Mouse (Mus musculus) liver, embryonic 13.5 days (tissue): Measurements from ENCODE around the gene Chmp2a. TPM values are rescaled to one million over a fixed set of nuclear protein-coding genes. Genes with fewer than 3 reads are reported as not detected.
"Not testable (repeated sequence)": the region's sequence is repeated elsewhere in the genome, so short reads cannot be mapped to it uniquely, and the experiment has no call there.

Experiments used
- ATAC-seq: fragments of 200-750 bp; cut with Nextera tagmentation; 2 replicates; pipeline ENCODE4 v1.8.0; 2017; ENCODE audit warnings: low read depth, mild to moderate bottlenecking, moderate number of reproducible peaks, moderate library complexity
- DNase-seq: peaks from one replicate; pipeline ENCODE4 v3.0.0; 2022
- H3K27ac ChIP-seq: fragments of 300-500 bp; sonication (generic); 2 replicates; pipeline ENCODE4 v1.5.1; 2015; ENCODE audit warnings: moderate library complexity, mild to moderate bottlenecking, inconsistent platforms
- H3K27me3 ChIP-seq: fragments of 300-500 bp; sonication (generic); 2 replicates; pipeline ENCODE4 v1.6.1; 2015; ENCODE audit warnings: mild to moderate bottlenecking, inconsistent platforms
- H3K36me3 ChIP-seq: fragments of 300-500 bp; sonication (generic); 2 replicates; pipeline ENCODE4 v1.6.1; 2015; ENCODE audit warnings: mild to moderate bottlenecking, inconsistent platforms
- H3K4me1 ChIP-seq: fragments of 300-500 bp; sonication (generic); replicated peaks from 2 replicates; pipeline ENCODE4 v1.6.1; 2015; ENCODE audit warnings: inconsistent platforms
- H3K4me2 ChIP-seq: fragments of 300-500 bp; sonication (generic); 2 replicates; pipeline ENCODE4 v1.6.1; 2015; ENCODE audit warnings: inconsistent platforms, mild to moderate bottlenecking, moderate library complexity
- H3K4me3 ChIP-seq: fragments of 300-500 bp; sonication (generic); replicated peaks from 2 replicates; pipeline ENCODE4 v1.5.1; 2015; ENCODE audit warnings: mild to moderate bottlenecking, inconsistent platforms
- H3K9ac ChIP-seq: fragments of 300-500 bp; sonication (generic); 2 replicates; pipeline ENCODE4 v1.6.1; 2015; ENCODE audit warnings: mild to moderate bottlenecking, inconsistent platforms
- H3K9me3 ChIP-seq: fragments of 300-500 bp; sonication (generic); replicated peaks from 2 replicates; pipeline ENCODE4 v1.6.1; 2016; ENCODE audit warnings: inconsistent platforms
- WGBS: fragments of 180-500 bp; shearing (Covaris S2); methylation state at CpG from one replicate; pipeline ENCODE4 v1.1.7; 2015; ENCODE audit not compliant: insufficient replicate concordance; 5-methylcytosine and 5-hydroxymethylcytosine counted together
- polyA plus RNA-seq: library from polyadenylated mRNA; unstranded; fragments of >200 nt; fragmentation: Nextera tagmentation; extraction: Ambion mirVana; gene quantifications from 2 replicates; pipeline ENCODE4 v1.2.1, GENCODE M21; 2015

Chmp2a gene
- polyA plus RNA-seq = 127 and 130 TPM in 2 replicates

DNA sequence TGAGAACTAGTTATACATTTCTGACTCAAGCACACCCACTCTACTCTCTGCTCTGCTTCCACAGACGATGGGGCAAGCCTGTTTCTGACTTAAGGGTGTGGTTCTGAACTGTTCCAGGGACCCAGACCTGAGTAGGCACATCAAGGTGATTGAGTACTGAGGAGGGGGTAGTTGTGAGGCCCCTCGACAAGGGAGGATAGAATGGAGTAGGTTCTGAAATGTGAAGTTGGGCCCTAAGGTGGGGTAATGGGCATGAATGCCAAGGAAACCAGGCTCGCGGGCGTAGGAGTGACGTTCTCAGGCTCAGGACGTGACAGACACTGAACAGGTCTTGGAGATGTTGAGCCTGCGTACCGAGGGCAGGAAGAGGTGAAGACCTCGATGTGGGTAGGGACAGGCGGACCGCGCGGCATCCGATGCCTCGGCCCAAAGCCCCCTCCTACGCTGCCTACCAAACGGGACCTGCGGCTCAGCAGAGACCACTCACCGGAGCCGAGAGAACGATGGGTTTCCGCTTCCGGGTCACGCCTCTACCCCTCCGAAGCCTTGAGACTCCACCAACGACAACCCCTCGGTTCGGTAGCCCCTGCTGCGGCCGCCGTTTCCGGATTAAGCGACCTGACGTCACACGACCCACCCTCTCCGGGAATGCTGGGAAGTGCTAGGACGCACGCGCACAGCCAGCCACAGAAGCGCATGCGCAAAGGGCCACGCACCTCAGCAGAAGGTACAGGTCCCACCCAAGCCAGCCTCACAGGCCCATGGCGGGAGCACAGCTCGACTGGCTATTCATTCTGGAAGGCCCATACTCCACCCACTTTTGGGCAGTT, at the start of gene Chmp2a:
Gene Chmp2a, minus strand, starts transcription at position 660 of the 830 bp plus-strand sequence.
- H3K4me3 ChIP-seq = peak within 1 kb of the TSS; percentile 78
- under 1% methylated on average over 45 of the region's 45 CpGs for WGBS
- H3K36me3 ChIP-seq = peaks cover 59% of the 10 kb centered on the region
- peak within 1 kb of the TSS; percentile 88 for H3K9ac ChIP-seq
- ATAC-seq = peak; percentile 76
- no peaks in the 10 kb centered on the region for H3K9me3 ChIP-seq
- H3K27ac ChIP-seq = peak within 1 kb of the TSS; percentile 97
- peak; percentile 96 for DNase-seq
- H3K27me3 ChIP-seq = no peaks in the 10 kb centered on the region
- peak within 1 kb of the TSS; percentile 74 for H3K4me2 ChIP-seq
- H3K4me1 ChIP-seq = peaks cover 54% of the 10 kb centered on the region

DNA sequence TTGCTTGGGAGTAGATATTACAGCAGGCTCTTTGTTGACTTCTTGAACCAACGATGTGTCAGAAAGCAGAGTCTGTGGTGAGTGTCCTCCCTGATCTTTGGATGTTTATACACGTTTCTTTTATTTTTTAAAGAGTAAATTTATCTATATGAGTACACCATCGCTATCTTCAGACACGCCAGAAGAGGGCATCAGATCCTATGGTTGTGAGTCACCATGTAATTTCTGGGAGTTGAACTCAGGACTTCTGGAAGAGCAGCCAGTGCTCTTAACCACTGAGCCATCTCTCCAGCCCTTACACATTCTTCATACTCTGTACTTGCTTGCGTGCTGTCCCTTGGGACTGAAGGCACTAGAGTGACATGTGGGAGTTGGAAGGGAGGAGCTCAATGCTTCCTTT, 37.7 kb upstream of the Chmp2a start:
- ATAC-seq (no peak), DNase-seq (no peak)
- H3K4me2 ChIP-seq = no peak overlapping the region
- H3K27me3 ChIP-seq = no peaks in the 10 kb centered on the region
- no peaks in the 10 kb centered on the region for H3K4me1 ChIP-seq
- 38% methylated on average over 5 of the region's 5 CpGs for WGBS
- H3K9ac ChIP-seq = no peak overlapping the region
- H3K9me3 ChIP-seq = no peaks in the 10 kb centered on the region; the same call in 1 of the 2 replicates
- H3K4me3 ChIP-seq = no peak overlapping the region
- no peaks in the 10 kb centered on the region for H3K36me3 ChIP-seq
- H3K27ac ChIP-seq = no peak overlapping the region

DNA sequence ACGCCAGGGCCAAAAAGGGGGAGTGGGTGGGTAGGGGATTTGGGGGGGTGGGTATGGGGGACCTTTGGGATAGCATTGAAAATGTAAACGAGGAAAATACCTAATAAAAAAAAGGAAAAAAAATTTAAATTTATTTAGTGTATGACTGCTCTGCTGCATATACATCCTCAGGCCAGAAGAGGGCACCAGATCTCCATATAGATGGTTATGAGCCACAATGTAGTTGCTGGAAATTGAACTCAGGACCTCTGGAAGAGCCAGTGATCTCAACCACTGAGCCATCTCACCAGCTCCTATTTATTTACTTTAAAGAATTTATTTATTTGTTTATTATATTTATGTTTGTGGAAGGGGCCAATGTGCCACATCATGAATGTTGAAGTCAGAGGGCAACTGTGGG, 28.8 kb upstream of the Chmp2a start:
- H3K4me1 ChIP-seq, H3K9me3 ChIP-seq, H3K36me3 ChIP-seq, ATAC-seq, H3K4me2 ChIP-seq, H3K9ac ChIP-seq, H3K27ac ChIP-seq, H3K27me3 ChIP-seq, H3K4me3 ChIP-seq, DNase-seq: not testable (repeated sequence)
- WGBS = 36% methylated on average over 2 of the region's 2 CpGs

DNA sequence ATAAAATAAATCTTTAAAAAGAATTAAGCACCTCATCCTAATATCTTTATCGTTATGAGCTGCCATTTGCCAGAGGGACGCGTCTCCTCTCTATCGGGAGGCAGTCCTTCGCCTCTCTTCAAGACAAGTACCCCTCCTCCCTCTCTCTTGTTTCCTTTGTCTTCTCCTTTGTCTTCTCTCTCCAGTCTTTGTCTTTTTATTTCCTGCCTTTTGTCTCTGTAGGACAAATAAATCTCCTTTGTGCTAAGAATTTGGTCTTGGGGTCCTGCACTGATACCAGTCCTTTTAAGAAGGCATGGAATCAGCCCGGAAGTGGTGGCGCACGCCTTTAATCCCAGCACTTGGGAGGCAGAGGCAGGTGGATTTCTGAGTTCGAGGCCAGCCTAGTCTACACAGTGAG, 24.9 kb upstream of the Chmp2a start:
- WGBS = 82% methylated on average over 9 of the region's 9 CpGs
- Histone ChIP-seq H3K4me1 (peaks cover 6% of the 10 kb centered on the region; the same call in 1 of the 2 replicates), H3K9ac (no peak overlapping the region), H3K9me3 (no peaks in the 10 kb centered on the region), H3K4me2 (no peak overlapping the region), H3K27me3 (no peaks in the 10 kb centered on the region), H3K36me3 (no peaks in the 10 kb centered on the region), H3K4me3 (no peak overlapping the region), H3K27ac (no peak overlapping the region)
- no peak for DNase-seq
- no peak for ATAC-seq

DNA sequence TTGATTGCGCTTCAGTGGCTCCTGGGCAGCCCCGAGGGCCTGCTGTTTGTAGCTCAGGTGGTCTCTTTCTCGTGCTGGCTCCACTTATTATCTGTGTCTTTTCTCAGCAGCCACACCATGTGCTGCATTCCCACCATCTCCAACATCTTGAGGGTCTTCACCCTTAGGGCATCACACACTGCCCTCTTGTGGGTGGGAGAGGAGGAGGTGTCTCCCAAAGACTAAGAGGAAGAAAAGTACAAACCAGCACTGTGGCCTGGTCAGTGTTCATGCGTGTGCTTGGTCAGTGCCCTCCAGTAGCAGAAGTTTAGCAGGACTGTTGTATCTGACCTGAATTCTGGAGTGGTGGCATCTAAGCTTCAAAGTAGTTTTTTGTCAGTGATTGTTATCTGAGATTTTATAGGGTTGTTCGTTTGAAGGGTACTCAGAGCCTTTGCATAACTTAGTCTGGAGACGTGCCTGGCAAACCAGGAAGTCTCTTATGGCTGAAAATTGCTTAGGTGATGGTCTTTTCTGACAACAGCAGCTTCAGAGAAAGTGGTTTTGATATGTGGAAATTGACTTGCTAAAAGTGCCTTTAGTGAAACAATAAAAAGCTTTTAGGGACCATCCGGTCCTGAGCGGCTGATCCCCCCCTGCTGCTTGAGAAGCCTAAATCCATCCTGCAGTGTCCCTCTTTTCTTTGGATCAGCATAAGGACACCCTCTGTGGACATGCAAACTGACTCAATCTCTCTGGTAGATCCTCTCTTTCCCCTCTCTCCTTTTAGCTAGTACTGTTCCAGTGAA, 22.5 kb upstream of the Chmp2a start:
- Histone ChIP-seq H3K27ac (no peak overlapping the region), H3K9me3 (no peaks in the 10 kb centered on the region), H3K27me3 (no peaks in the 10 kb centered on the region), H3K36me3 (no peaks in the 10 kb centered on the region), H3K9ac (no peak overlapping the region), H3K4me2 (no peak overlapping the region), H3K4me1 (peaks cover 15% of the 10 kb centered on the region), H3K4me3 (no peak overlapping the region)
- ATAC-seq (no peak), DNase-seq (no peak)
- 64% methylated on average over 8 of the region's 8 CpGs for WGBS

DNA sequence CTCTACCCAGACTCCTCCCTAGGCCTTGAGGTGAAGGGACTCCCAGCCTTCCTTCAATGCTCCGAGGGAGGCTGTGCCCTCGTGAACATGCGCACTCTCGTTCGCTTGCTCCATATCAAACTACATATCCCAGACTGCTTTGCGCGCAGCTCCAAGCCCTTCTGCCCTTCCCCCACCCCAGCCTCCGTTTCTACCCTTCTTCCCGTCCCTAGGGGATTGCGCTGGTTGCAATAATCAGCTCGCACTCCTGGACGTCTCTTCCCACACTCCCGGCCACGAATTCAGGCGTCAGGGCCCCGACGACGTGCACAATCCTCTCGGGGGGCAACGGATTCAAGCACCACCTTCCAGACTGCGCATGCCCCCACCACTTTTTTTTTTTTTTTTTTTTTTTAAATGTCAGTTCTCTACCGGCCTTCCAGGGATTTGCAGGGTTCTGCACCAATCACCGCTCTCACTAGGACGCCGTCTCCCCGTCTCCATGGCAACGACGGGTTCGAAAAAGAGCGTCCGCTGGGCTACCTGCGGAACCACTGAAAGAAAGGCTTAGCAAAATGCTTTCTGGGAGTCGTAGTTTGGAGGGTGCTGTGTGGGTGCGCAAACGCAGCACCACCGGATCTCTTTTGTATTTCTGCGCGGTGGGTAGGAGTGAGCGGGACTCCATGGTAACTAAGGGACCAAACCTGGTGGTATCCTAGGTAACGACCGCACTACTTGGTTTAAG, 19.8 kb upstream of the Chmp2a start, which contains the start of gene Mzf1:
Gene Mzf1, minus strand, starts transcription at position 478 of the 724 bp plus-strand sequence.
- peak within 1 kb of the TSS; percentile 50 for H3K27ac ChIP-seq
- H3K4me1 ChIP-seq = peaks cover 15% of the 10 kb centered on the region
- ATAC-seq = peak; percentile 86
- peak; percentile 82 for DNase-seq
- no peaks in the 10 kb centered on the region for H3K36me3 ChIP-seq
- under 1% methylated on average over 41 of the region's 41 CpGs for WGBS
- no peaks in the 10 kb centered on the region for H3K9me3 ChIP-seq
- peak within 1 kb of the TSS; percentile 67 for H3K4me3 ChIP-seq
- H3K27me3 ChIP-seq = no peaks in the 10 kb centered on the region
- H3K9ac ChIP-seq = peak within 1 kb of the TSS; percentile 69
- H3K4me2 ChIP-seq = peak within 1 kb of the TSS; percentile 79

DNA sequence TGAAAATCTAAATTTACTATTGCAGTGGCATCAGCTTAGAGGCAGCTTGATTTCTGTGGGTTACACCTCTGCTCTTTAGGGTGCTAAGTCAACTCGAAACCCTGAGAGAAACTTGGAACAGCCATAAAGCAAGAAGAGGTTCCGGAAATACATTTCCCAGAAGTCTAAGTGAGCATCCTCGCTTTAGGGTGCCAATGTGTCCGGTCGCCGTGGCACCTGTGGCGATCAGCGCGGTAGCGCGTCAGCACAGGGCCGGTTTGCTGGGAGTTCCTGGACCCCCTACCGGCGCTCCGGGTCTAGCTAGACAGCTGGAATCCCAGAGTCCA, 19.3 kb upstream of the Chmp2a start:
- DNase-seq (no peak), ATAC-seq (no peak)
- Histone ChIP-seq H3K9ac (peak overlapping the region; percentile 69), H3K27me3 (no peaks in the 10 kb centered on the region), H3K27ac (peak overlapping the region; percentile 50; the same call in 1 of the 2 replicates), H3K36me3 (no peaks in the 10 kb centered on the region), H3K4me2 (peak overlapping the region; percentile 79), H3K9me3 (no peaks in the 10 kb centered on the region), H3K4me3 (peak overlapping the region; percentile 67), H3K4me1 (peaks cover 15% of the 10 kb centered on the region)
- 6% methylated on average over 15 of the region's 15 CpGs for WGBS

DNA sequence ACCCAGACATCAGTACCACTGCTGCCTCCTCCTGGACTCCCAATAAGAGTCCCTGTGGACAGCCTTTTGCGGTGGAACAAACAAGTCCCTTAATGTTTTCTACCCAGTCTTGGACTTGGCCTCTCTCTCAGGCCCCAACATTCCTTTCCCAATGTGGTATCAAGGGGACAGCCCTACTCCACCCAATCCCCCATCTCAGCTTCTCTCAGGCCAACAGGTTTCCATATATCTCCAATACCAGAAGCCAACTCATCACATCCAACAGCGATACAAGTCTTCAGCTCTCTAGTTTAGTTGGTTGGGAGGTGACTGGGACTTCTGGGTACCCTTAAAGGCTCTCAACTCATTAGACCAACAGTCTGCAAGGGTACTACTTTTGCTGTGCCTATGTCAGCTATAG, 18.9 kb upstream of the Chmp2a start:
- no peaks in the 10 kb centered on the region for H3K27me3 ChIP-seq
- no peak for ATAC-seq
- no peaks in the 10 kb centered on the region for H3K36me3 ChIP-seq
- WGBS = 82% methylated on average over 2 of the region's 2 CpGs
- H3K9ac ChIP-seq = peak overlapping the region; percentile 69; the same call in 1 of the 2 replicates
- H3K4me2 ChIP-seq = peak overlapping the region; percentile 79
- no peak overlapping the region for H3K27ac ChIP-seq
- no peaks in the 10 kb centered on the region for H3K9me3 ChIP-seq
- DNase-seq = no peak
- peak overlapping the region; percentile 67 for H3K4me3 ChIP-seq
- peaks cover 15% of the 10 kb centered on the region for H3K4me1 ChIP-seq

DNA sequence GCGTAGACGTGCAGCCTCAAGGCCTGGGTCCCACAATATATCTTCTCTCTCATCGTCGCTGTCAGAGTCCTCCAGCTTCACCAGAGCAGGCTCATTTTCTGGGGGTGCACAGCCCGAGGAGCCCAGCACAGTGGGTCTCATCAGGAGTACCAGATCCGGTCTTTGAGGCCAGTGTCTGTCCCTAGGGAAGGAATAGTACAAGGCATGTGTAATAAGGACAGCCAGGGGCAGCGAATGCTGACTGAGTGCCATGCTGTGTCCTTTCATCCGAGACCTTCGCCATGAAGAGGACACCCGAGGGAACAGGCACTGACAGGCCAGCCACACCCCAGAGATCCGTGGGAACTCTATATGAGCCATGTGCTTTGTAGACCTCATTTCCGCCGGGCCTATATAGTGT, 18.4 kb upstream of the Chmp2a start:
- H3K4me1 ChIP-seq = peaks cover 15% of the 10 kb centered on the region
- H3K4me2 ChIP-seq = no peak overlapping the region
- H3K9ac ChIP-seq = no peak overlapping the region
- ATAC-seq (no peak), DNase-seq (no peak)
- 72% methylated on average over 13 of the region's 13 CpGs for WGBS
- H3K4me3 ChIP-seq = no peak overlapping the region
- H3K36me3 ChIP-seq = no peaks in the 10 kb centered on the region
- H3K27me3 ChIP-seq = no peaks in the 10 kb centered on the region
- H3K27ac ChIP-seq = no peak overlapping the region
- H3K9me3 ChIP-seq = no peaks in the 10 kb centered on the region

DNA sequence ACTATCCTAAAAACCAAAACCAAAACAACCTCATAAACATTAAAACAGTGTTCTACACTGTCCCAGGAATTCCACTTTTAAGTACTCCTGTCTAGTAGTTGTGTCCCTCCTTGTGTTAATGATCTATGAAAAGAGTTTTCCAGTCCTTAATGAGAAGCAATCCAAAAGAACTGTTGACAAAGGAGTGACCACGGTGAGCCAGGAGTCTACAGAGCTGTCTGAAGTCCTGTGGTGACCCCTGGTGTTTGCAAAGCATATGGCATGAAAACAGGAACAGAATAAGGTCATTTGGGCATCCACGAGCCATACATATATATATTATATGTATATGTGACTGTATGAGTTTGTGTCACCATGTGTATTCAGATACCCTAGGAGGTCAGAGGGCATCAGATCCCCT, 11.5 kb upstream of the Chmp2a start:
- Histone ChIP-seq H3K4me2 (no peak overlapping the region), H3K9me3 (0 out of 2 replicates have a peak, but pooled peaks cover 6% of the 10 kb centered on the region), H3K4me3 (no peak overlapping the region), H3K27ac (no peak overlapping the region), H3K27me3 (peaks cover 48% of the 10 kb centered on the region), H3K4me1 (peaks cover 17% of the 10 kb centered on the region), H3K36me3 (no peaks in the 10 kb centered on the region), H3K9ac (no peak overlapping the region)
- peak; percentile 52 for ATAC-seq
- WGBS = 4% methylated on average over 2 of the region's 2 CpGs
- peak; percentile 54 for DNase-seq

DNA sequence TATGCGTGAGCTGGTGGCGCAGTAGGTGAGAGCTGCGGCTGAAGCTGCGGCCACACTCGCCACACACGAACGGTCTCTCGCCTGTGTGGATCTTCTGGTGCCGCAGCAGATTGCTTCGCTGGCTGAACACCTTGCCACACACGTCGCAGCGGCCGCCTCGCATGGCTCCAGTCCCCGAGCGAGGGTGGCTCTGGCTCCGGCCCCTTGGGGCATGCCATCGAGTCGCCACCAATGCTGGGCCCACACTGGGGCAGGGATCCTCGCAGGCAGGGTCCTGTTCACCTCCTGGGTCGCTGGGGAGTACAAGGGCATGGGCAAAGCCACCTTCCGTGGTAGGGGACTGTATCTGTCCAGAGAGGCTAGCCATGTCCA, 9.6 kb upstream of the Chmp2a start:
- no peaks in the 10 kb centered on the region for H3K36me3 ChIP-seq
- H3K4me3 ChIP-seq = peak overlapping the region; percentile 53
- peaks cover 53% of the 10 kb centered on the region for H3K27me3 ChIP-seq
- 6% methylated on average over 23 of the region's 23 CpGs for WGBS
- no peak overlapping the region for H3K27ac ChIP-seq
- peak; percentile 10; the same call in 1 of the 2 replicates for ATAC-seq
- H3K9ac ChIP-seq = peak overlapping the region; percentile 45
- peak overlapping the region; percentile 70 for H3K4me2 ChIP-seq
- H3K9me3 ChIP-seq = 0 out of 2 replicates have a peak, but pooled peaks cover 6% of the 10 kb centered on the region
- DNase-seq = no peak
- peaks cover 30% of the 10 kb centered on the region for H3K4me1 ChIP-seq
